Mouse (Mus musculus) erythroblast, embryonic 14.5 days (primary cell): ENCODE data around the gene Il12a.

ENCODE experiments used
- GATA1 ChIP-seq: IDR thresholded peaks from 2 replicates; pipeline ENCODE4 v1.6.1; 2012; ENCODE audit warnings: low read length, inconsistent platforms, mixed read lengths
- TAL1 ChIP-seq: IDR thresholded peaks from 3 replicates; pipeline ENCODE4 v1.6.1; 2012; ENCODE audit warnings: low read length, inconsistent platforms, mixed read lengths

GRCm38 (mm10) chr3:68698601-68699000 is 8.2 kb downstream of the Il12a start:
- TF ChIP-seq GATA1 (no peak), TAL1 (no peak)
